Mouse (Mus musculus): ENCODE data around the gene Fig4.

DNA sequence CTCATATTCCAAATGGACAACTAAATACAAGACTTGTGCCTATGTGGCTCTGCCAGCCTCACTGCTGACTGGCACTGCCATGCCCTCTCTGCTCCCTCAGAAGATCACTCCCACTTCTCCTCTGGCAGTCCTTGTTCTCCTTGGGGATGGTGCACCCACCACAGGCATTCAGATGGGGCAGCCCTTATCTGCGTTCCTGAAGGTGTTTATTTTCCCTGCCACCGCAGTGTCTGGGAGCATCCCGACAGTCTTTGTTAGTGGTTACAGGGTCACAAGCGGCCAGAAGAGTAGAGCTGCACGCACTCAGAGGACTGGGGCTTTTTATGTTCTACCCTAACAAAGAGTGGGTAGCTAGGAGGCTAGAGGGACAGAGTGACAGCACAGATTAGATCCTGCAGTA, 98.9 kb downstream of the Fig4 start:
- TF ChIP-seq TAL1 (IDR thresholded peaks at IDR 0.05; ENCODE audit: low read length) (no peak), GATA1 (IDR thresholded peaks at IDR 0.05; ENCODE audit: low read length) (no peak)

All from erythroblast, embryonic 14.5 days (primary cell).